Mouse (Mus musculus): ENCODE results near the gene Mttp. TPM values are rescaled to one million over a fixed set of nuclear protein-coding genes. Genes with fewer than 3 reads are reported as not detected.

Mttp gene
- polyA plus RNA-seq, 1 experiment from 2014 or later = 8.2 TPM

DNA sequence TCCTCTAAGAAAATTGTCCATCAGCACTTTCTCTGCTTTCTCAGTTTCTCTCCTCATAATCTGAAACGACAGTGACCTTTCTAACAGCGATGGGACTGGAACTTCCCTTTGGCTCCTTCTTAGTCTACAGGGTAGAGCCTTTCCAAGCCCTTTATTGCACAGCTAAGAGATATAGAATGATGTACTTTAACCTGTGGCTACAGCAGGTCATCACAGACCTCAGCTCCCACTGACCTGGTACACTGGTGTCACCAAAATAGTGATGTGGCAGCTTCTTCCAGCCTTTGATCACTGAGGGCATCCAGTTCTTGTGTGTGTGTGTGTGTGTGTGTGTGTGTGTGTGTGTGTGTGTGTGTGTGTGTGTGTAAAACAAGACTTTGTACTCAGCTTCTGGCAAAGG, 23.3 kb downstream of the Mttp start:
- no peaks in the 10 kb centered on the region for H3K27me3 ChIP-seq (replicated peaks; ENCODE audit: control insufficient read depth, insufficient read depth, low read length)
- no peak overlapping the region for H3K4me3 ChIP-seq (replicated peaks; ENCODE audit: low read length)
- no peaks in the 10 kb centered on the region for H3K36me3 ChIP-seq (ENCODE audit: control insufficient read depth, insufficient read depth)
- H3K9ac ChIP-seq (replicated peaks; ENCODE audit: low read depth, low read length) = no peak overlapping the region
- H3K4me1 ChIP-seq (replicated peaks; ENCODE audit: control insufficient read depth, insufficient read depth, low read length) = no peaks in the 10 kb centered on the region
- H3K9me3 ChIP-seq (ENCODE audit: control insufficient read depth, low read length) = no peaks in the 10 kb centered on the region
- WGBS = 96% methylated on average over 2 of the region's 2 CpGs
- H3K4me2 ChIP-seq (ENCODE audit: low read length) = no peak overlapping the region
- H3K27ac ChIP-seq (ENCODE audit: low read length) = no peak overlapping the region
- no peak for ATAC-seq

DNA sequence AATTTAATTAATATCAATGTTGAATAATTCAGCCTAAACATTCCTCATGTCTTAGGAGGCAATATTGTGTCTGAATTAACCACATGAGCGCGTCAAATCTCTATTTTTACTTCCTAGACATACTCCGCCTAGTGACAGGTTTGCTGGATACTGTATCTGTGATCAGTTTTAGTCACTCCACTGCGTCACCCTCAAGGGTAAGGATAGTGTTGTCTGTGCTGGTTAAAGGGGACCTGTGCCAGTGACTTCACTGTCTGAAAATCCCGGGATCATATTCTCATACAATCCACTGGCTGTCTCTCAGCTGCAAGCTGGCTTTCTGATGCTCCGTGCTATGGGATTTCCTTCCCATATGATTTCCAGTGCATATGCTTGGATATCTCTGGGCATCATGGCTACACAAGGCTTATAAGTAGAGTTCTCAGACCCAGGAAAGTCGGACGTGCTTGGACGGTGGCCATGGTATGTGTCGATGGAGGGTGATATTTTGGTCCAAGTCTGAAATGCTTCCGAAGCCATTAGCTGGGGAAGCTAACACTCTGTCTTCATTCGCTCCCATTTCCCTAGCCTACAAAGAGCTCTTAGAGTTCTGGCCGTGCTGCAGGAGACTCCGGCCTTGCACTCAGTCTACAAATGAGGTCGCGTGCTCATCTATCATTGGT, 25.2 kb downstream of the Mttp start:
- no peaks in the 10 kb centered on the region for H3K9me3 ChIP-seq (ENCODE audit: control insufficient read depth, low read length)
- H3K4me2 ChIP-seq (ENCODE audit: low read length) = no peak overlapping the region
- no peak overlapping the region for H3K9ac ChIP-seq (replicated peaks; ENCODE audit: low read depth, low read length)
- no peaks in the 10 kb centered on the region for H3K36me3 ChIP-seq (ENCODE audit: control insufficient read depth, insufficient read depth)
- no peak overlapping the region for H3K4me3 ChIP-seq (replicated peaks; ENCODE audit: low read length)
- ATAC-seq = no peak
- H3K4me1 ChIP-seq (replicated peaks; ENCODE audit: control insufficient read depth, insufficient read depth, low read length) = no peaks in the 10 kb centered on the region
- no peak overlapping the region for H3K27ac ChIP-seq (ENCODE audit: low read length)
- 95% methylated on average over 16 of the region's 16 CpGs for WGBS
- H3K27me3 ChIP-seq (replicated peaks; ENCODE audit: control insufficient read depth, insufficient read depth, low read length) = no peaks in the 10 kb centered on the region

DNA sequence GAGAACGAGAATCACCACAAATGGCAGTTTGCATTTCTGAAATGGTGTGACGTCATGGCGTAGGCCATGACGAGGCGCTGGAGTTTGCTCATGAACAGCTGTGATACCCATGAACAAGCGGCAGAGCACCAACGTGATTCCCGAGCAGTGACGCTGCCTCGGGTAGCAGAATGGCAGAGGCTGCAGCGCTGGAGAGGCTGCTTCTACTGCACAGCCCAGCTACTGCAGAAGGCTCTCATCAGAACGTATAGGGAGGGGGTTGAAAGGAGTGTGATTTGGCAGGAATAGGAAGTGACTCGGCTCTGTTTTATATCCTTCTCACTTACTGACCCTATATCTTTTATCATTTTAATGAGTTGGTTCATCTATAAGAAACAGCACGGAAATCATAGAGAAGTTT, 25.9 kb downstream of the Mttp start:
- no peaks in the 10 kb centered on the region for H3K27me3 ChIP-seq (replicated peaks; ENCODE audit: control insufficient read depth, insufficient read depth, low read length)
- H3K4me2 ChIP-seq (ENCODE audit: low read length) = no peak overlapping the region
- ATAC-seq = no peak
- no peak overlapping the region for H3K9ac ChIP-seq (replicated peaks; ENCODE audit: low read depth, low read length)
- H3K4me1 ChIP-seq (replicated peaks; ENCODE audit: control insufficient read depth, insufficient read depth, low read length) = no peaks in the 10 kb centered on the region
- no peaks in the 10 kb centered on the region for H3K9me3 ChIP-seq (ENCODE audit: control insufficient read depth, low read length)
- H3K27ac ChIP-seq (ENCODE audit: low read length) = no peak overlapping the region
- H3K4me3 ChIP-seq (replicated peaks; ENCODE audit: low read length) = no peak overlapping the region
- H3K36me3 ChIP-seq (ENCODE audit: control insufficient read depth, insufficient read depth) = no peaks in the 10 kb centered on the region
- 75% methylated on average over 14 of the region's 14 CpGs for WGBS

DNA sequence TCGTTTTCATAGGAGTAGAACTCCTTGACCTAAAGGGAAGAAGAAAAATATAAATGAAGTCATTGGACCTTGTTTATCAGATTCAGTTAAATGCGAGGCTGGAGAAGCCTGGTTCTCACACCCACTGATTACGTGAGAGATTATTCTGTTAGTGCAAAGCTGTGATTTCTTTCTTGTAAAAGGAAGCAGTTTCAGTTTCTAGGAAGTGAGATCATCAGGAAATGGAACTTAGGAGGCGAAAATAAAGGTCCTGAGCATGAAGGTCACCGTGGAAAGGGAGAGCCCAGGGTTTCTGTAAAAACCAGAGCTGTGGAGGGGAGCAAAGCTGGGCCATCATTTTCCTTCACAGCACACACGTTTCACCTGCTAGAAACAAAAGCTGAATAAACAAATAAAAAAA, 26.4 kb downstream of the Mttp start:
- WGBS = 76% methylated on average over 6 of the region's 6 CpGs

GRCm38 (mm10) chr3:138116871-138117270, 27.9 kb downstream of the Mttp start:
- Histone ChIP-seq H3K27ac (ENCODE audit: low read length) (no peak overlapping the region), H3K4me3 (replicated peaks; ENCODE audit: low read length) (no peak overlapping the region), H3K36me3 (ENCODE audit: control insufficient read depth, insufficient read depth) (no peaks in the 10 kb centered on the region), H3K9ac (replicated peaks; ENCODE audit: low read depth, low read length) (no peak overlapping the region), H3K27me3 (replicated peaks; ENCODE audit: control insufficient read depth, insufficient read depth, low read length) (no peaks in the 10 kb centered on the region), H3K9me3 (ENCODE audit: control insufficient read depth, low read length) (no peaks in the 10 kb centered on the region), H3K4me1 (replicated peaks; ENCODE audit: control insufficient read depth, insufficient read depth, low read length) (no peaks in the 10 kb centered on the region), H3K4me2 (ENCODE audit: low read length) (no peak overlapping the region)
- WGBS = 91% methylated on average over 4 of the region's 4 CpGs
- no peak for ATAC-seq

More for the DNA sequence above, 26.4 kb downstream of the Mttp start:
- no peak overlapping the region for H3K9ac ChIP-seq (replicated peaks; ENCODE audit: low read depth, low read length)
- H3K9me3 ChIP-seq (ENCODE audit: control insufficient read depth, low read length) = no peaks in the 10 kb centered on the region
- no peak overlapping the region for H3K27ac ChIP-seq (ENCODE audit: low read length)
- no peak overlapping the region for H3K4me3 ChIP-seq (replicated peaks; ENCODE audit: low read length)
- no peak overlapping the region for H3K4me2 ChIP-seq (ENCODE audit: low read length)
- no peak for ATAC-seq
- no peaks in the 10 kb centered on the region for H3K27me3 ChIP-seq (replicated peaks; ENCODE audit: control insufficient read depth, insufficient read depth, low read length)
- H3K4me1 ChIP-seq (replicated peaks; ENCODE audit: control insufficient read depth, insufficient read depth, low read length) = no peaks in the 10 kb centered on the region
- H3K36me3 ChIP-seq (ENCODE audit: control insufficient read depth, insufficient read depth) = no peaks in the 10 kb centered on the region

- 86% methylated on average over 17 of the region's 17 CpGs for WGBS
- Histone ChIP-seq H3K27ac (ENCODE audit: low read length) (no peak overlapping the region), H3K9me3 (ENCODE audit: control insufficient read depth, low read length) (no peaks in the 10 kb centered on the region), H3K4me2 (ENCODE audit: low read length) (no peak overlapping the region), H3K27me3 (replicated peaks; ENCODE audit: control insufficient read depth, insufficient read depth, low read length) (no peaks in the 10 kb centered on the region), H3K9ac (replicated peaks; ENCODE audit: low read depth, low read length) (no peak overlapping the region), H3K4me3 (replicated peaks; ENCODE audit: low read length) (no peak overlapping the region), H3K4me1 (replicated peaks; ENCODE audit: control insufficient read depth, insufficient read depth, low read length) (no peaks in the 10 kb centered on the region), H3K36me3 (ENCODE audit: control insufficient read depth, insufficient read depth) (no peaks in the 10 kb centered on the region)
- no peak for ATAC-seq
These were observed 30.7 kb downstream of the Mttp start for GRCm38 (mm10) chr3:138114106-138114505.

- 94% methylated on average over 19 of the region's 19 CpGs for WGBS
- Histone ChIP-seq H3K4me2 (ENCODE audit: low read length) (no peak overlapping the region), H3K4me1 (replicated peaks; ENCODE audit: control insufficient read depth, insufficient read depth, low read length) (no peaks in the 10 kb centered on the region), H3K4me3 (replicated peaks; ENCODE audit: low read length) (no peak overlapping the region), H3K27ac (ENCODE audit: low read length) (no peak overlapping the region), H3K9ac (replicated peaks; ENCODE audit: low read depth, low read length) (no peak overlapping the region), H3K27me3 (replicated peaks; ENCODE audit: control insufficient read depth, insufficient read depth, low read length) (no peaks in the 10 kb centered on the region), H3K9me3 (ENCODE audit: control insufficient read depth, low read length) (no peaks in the 10 kb centered on the region), H3K36me3 (ENCODE audit: control insufficient read depth, insufficient read depth) (no peaks in the 10 kb centered on the region)
- ATAC-seq = no peak
These were observed 33.6 kb downstream of the Mttp start for GRCm38 (mm10) chr3:138110910-138111782.

GRCm38 (mm10) chr3:138106887-138107286, 37.9 kb downstream of the Mttp start:
- Histone ChIP-seq H3K9me3 (ENCODE audit: control insufficient read depth, low read length) (no peaks in the 10 kb centered on the region), H3K27me3 (replicated peaks; ENCODE audit: control insufficient read depth, insufficient read depth, low read length) (no peaks in the 10 kb centered on the region), H3K9ac (replicated peaks; ENCODE audit: low read depth, low read length) (no peak overlapping the region), H3K4me2 (ENCODE audit: low read length) (no peak overlapping the region), H3K4me3 (replicated peaks; ENCODE audit: low read length) (no peak overlapping the region), H3K27ac (ENCODE audit: low read length) (no peak overlapping the region), H3K36me3 (ENCODE audit: control insufficient read depth, insufficient read depth) (no peaks in the 10 kb centered on the region), H3K4me1 (replicated peaks; ENCODE audit: control insufficient read depth, insufficient read depth, low read length) (no peaks in the 10 kb centered on the region)
- WGBS = 94% methylated on average over 10 of the region's 10 CpGs
- ATAC-seq = no peak

DNA sequence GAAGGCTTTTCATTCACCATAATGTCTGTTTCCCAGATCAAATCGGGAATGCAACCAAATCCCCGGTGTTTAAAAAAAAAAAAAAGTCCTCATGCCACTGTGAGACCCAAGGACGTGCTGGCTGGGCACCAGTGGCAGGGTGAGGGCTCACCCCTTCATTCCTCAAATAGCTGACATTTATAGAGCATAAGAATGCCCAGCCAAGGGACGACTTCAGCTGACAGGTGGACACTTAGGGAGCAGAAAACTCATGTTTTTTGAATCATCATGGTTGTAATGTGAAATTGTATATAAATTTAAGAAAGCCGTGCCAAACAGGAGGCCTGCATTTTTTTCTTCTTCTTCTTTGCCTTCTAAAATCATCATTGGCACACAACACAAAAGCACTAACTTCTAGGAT, 39.7 kb downstream of the Mttp start:
- H3K4me3 ChIP-seq (replicated peaks; ENCODE audit: low read length) = no peak overlapping the region
- WGBS = 76% methylated on average over 5 of the region's 5 CpGs
- no peaks in the 10 kb centered on the region for H3K27me3 ChIP-seq (replicated peaks; ENCODE audit: control insufficient read depth, insufficient read depth, low read length)
- H3K36me3 ChIP-seq (ENCODE audit: control insufficient read depth, insufficient read depth) = no peaks in the 10 kb centered on the region
- no peaks in the 10 kb centered on the region for H3K9me3 ChIP-seq (ENCODE audit: control insufficient read depth, low read length)
- no peak for ATAC-seq
- H3K27ac ChIP-seq (ENCODE audit: low read length) = no peak overlapping the region
- H3K4me2 ChIP-seq (ENCODE audit: low read length) = no peak overlapping the region
- no peak overlapping the region for H3K9ac ChIP-seq (replicated peaks; ENCODE audit: low read depth, low read length)
- no peaks in the 10 kb centered on the region for H3K4me1 ChIP-seq (replicated peaks; ENCODE audit: control insufficient read depth, insufficient read depth, low read length)
